Mouse (Mus musculus) embryonic facial prominence, embryonic 11.5 days (tissue): Measurements from ENCODE around the gene Mettl8. TPM values are rescaled to one million over a fixed set of nuclear protein-coding genes. Genes with fewer than 3 reads are reported as not detected.

Experiments used
- ATAC-seq: fragments of 200-750 bp; cut with Nextera tagmentation; replicated peaks from 2 replicates; pipeline ENCODE4 v1.8.0; 2017; ENCODE audit warnings: low read depth; ENCODE audit not compliant: insufficient number of reproducible peaks, low FRiP score, low TSS enrichment
- DNase-seq: peaks from one replicate; pipeline ENCODE4 v3.0.0-alpha.2; 2015; ENCODE audit warnings: low spot score
- H3K27ac ChIP-seq: fragments of 300-500 bp; sonication (generic); replicated peaks from 2 replicates; pipeline ENCODE4 v1.5.1; 2014; ENCODE audit warnings: mild to moderate bottlenecking, low read depth, low read length, control low read depth
- H3K27me3 ChIP-seq: fragments of 300-500 bp; sonication (generic); 2 replicates; pipeline ENCODE4 v1.6.1; 2014; ENCODE audit warnings: mild to moderate bottlenecking, low read length, moderate library complexity, mixed read lengths; ENCODE audit not compliant: control insufficient read depth, insufficient read depth
- H3K36me3 ChIP-seq: fragments of 300-500 bp; sonication (generic); replicated peaks from 2 replicates; pipeline ENCODE4 v1.6.1; 2014; ENCODE audit warnings: low read depth, mild to moderate bottlenecking, low read length, moderate library complexity, mixed read lengths; ENCODE audit not compliant: control insufficient read depth, insufficient read depth
- H3K4me1 ChIP-seq: fragments of 300-500 bp; sonication (generic); 2 replicates; pipeline ENCODE4 v1.6.1; 2014; ENCODE audit warnings: low read length, mixed read lengths; ENCODE audit not compliant: control insufficient read depth, insufficient read depth
- H3K4me2 ChIP-seq: fragments of 300-500 bp; sonication (generic); 2 replicates; pipeline ENCODE4 v1.6.1; 2014; ENCODE audit warnings: low read depth, mild to moderate bottlenecking, control low read depth, low read length, moderate library complexity
- H3K4me3 ChIP-seq: fragments of 300-500 bp; sonication (generic); 2 replicates; pipeline ENCODE4 v1.5.1; 2014; ENCODE audit warnings: low read depth, low read length, control low read depth
- H3K9ac ChIP-seq: fragments of 300-500 bp; sonication (generic); replicated peaks from 2 replicates; pipeline ENCODE4 v1.6.1; 2014; ENCODE audit warnings: mild to moderate bottlenecking, control low read depth, low read length
- H3K9me3 ChIP-seq: fragments of 300-500 bp; sonication (generic); replicated peaks from 2 replicates; pipeline ENCODE4 v1.6.1; 2016; ENCODE audit warnings: mild to moderate bottlenecking, low read length, inconsistent platforms, mixed read lengths; ENCODE audit not compliant: control insufficient read depth
- WGBS: fragments of 180-500 bp; shearing (Covaris S2); extraction: QIAGEN DNeasy Blood & Tissue Kit; methylation state at CpG from one replicate; pipeline ENCODE4 v1.1.7; 2014; 5-methylcytosine and 5-hydroxymethylcytosine counted together
- polyA plus RNA-seq: library from polyadenylated mRNA; unstranded; fragments of >200 nt; fragmentation: Nextera tagmentation; extraction: Ambion mirVana; gene quantifications from 2 replicates; pipeline ENCODE4 v1.2.1, GENCODE M21; 2014

Mettl8 gene
- polyA plus RNA-seq, 1 experiment from 2014 or later: 21.9 TPM

DNA sequence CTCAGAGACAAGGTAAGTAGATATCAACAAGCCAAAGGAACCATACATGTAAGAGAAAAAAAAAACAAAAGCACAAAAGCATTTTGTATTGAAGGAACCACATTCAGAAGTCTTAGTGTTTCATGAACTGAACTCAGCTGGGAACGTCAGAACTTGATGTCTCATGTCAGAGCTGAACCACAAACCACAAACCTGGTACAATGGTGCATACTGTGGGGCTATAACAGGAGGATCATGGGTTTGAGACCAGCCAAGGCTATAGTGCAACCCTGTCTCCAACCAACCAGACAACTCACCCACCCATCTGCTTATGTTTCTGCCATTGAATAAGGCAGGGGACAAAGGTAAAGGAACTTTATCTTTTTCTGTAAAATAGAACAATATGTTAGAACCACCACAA lies 88.2 kb downstream of the Mettl8 start:
- ATAC-seq (no peak), DNase-seq (no peak)
- Histone ChIP-seq H3K9ac (no peak overlapping the region), H3K27me3 (no peaks in the 10 kb centered on the region), H3K36me3 (no peaks in the 10 kb centered on the region; the same call in 1 of the 2 replicates), H3K4me2 (no peak overlapping the region), H3K27ac (no peak overlapping the region), H3K4me3 (no peak overlapping the region), H3K4me1 (no peaks in the 10 kb centered on the region), H3K9me3 (no peaks in the 10 kb centered on the region)
- WGBS: 89% methylated on average over 1 of the region's 1 CpGs

DNA sequence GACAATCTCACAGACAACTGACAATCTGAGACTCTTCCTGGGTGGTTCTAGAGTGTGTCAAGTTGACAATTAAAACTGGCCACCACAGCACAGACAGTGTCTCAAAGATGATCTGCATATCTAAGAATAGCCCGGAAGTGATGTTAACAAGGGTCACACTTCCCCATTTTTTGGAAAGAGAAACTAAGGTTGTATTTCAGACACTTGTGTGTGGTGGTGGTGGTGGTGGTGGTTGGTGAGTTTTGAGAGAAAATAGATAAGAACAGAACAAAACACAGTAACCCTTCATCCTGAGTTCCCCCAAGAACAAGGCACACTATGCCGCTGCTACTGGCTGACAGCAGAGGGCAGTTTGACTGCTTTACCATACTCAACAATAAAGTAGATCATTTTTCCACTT lies 90.6 kb downstream of the Mettl8 start:
- H3K27me3 ChIP-seq: no peaks in the 10 kb centered on the region
- no peak overlapping the region for H3K27ac ChIP-seq
- H3K9ac ChIP-seq: no peak overlapping the region
- ATAC-seq (no peak), DNase-seq (no peak)
- H3K4me1 ChIP-seq: no peaks in the 10 kb centered on the region
- no peak overlapping the region for H3K4me3 ChIP-seq
- no peaks in the 10 kb centered on the region; the same call in 1 of the 2 replicates for H3K36me3 ChIP-seq
- 88% methylated on average over 2 of the region's 2 CpGs for WGBS
- H3K9me3 ChIP-seq: no peaks in the 10 kb centered on the region
- no peak overlapping the region for H3K4me2 ChIP-seq

DNA sequence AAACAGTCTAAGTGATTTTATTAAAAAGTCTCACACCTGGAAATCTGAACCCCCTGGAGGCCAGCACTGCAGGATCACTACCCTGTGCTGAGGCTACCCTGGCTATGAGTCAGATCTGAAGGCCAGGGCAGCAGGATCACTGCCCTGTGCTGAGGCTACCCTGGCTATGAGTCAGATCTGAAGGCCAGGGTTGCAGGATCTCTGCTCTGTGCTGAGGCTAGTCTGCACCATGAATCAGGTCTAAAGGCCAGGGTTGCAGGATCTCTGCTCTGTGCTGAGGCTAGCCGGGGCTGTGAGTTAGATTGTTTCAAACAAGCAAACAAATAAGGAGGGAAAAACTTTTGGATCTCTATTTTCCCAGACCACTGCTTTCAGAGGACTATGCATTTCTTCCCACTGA lies 92.5 kb downstream of the Mettl8 start:
- H3K27ac ChIP-seq: no peak overlapping the region
- ATAC-seq (no peak), DNase-seq (no peak)
- 81% methylated on average over 1 of the region's 1 CpGs for WGBS
- H3K9me3 ChIP-seq: no peaks in the 10 kb centered on the region
- no peak overlapping the region for H3K4me2 ChIP-seq
- no peaks in the 10 kb centered on the region for H3K4me1 ChIP-seq
- no peaks in the 10 kb centered on the region for H3K27me3 ChIP-seq
- no peak overlapping the region for H3K4me3 ChIP-seq
- no peaks in the 10 kb centered on the region; the same call in 1 of the 2 replicates for H3K36me3 ChIP-seq
- H3K9ac ChIP-seq: no peak overlapping the region

DNA sequence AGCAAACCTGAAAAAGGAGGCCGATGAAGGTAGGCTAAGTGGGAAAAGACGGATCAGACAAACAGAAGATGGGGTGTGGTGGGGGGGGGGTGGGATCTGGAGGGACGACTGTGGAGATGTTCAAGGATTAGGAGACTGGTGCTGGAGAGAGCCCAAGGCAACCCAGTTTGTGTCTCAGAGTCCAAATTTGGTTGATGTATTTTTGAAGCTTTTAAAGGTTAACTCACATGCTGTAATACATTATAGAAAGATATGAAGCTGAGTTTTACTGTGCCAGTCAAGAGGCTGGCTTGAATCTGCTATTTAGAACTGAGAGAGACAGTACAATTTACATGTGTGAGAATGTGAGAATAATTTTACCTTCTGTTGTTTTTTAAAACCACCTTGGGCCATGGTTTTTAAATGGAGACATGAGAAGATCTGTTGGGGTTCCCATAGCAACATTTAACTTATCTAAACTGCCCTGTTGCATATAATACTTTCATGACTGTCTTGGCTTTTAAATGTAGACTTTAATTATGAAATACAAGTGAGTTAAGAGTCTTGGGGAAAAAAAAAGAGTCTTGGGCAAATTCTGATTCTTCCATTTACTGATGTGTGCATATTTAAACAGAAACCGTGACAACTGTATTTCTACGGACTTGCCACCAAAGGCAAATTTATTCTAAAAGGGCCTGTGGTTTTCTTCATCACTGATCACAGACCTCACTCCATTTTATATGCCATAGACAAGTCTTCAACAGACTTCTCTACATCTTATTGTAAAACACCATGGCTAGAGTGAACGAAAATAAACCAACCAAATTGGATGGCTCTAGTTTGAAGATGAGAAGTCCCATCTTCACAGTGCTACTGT lies 94.1 kb downstream of the Mettl8 start:
- ATAC-seq (no peak), DNase-seq (no peak)
- Histone ChIP-seq H3K9ac (no peak overlapping the region), H3K4me2 (no peak overlapping the region), H3K4me3 (no peak overlapping the region), H3K36me3 (no peaks in the 10 kb centered on the region; the same call in 1 of the 2 replicates), H3K4me1 (no peaks in the 10 kb centered on the region), H3K9me3 (no peaks in the 10 kb centered on the region), H3K27ac (no peak overlapping the region), H3K27me3 (no peaks in the 10 kb centered on the region)
- WGBS: 78% methylated on average over 6 of the region's 6 CpGs

DNA sequence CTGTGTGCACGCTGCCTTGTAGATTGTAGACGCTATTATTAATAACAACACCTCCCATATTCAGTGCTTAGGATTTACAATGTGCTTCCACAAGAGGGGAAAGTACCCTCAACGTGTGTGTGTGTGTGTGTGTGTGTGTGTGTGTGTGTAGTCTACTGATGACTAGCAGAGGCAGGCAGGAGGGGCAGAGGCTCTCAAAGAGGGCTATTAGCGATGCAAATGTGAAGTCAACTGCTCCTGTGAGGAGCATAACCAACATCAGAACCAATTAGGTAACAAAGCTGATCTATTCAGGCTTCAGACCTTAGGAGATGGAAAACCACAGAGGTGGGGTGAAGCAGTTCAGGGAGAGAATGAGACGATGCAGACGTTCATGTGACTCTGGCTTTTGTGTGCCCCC lies 95.3 kb downstream of the Mettl8 start:
- Histone ChIP-seq H3K36me3 (no peaks in the 10 kb centered on the region; the same call in 1 of the 2 replicates), H3K27me3 (no peaks in the 10 kb centered on the region), H3K9me3 (no peaks in the 10 kb centered on the region), H3K4me1 (no peaks in the 10 kb centered on the region), H3K27ac (no peak overlapping the region), H3K9ac (no peak overlapping the region), H3K4me3 (no peak overlapping the region), H3K4me2 (no peak overlapping the region)
- 80% methylated on average over 6 of the region's 6 CpGs for WGBS
- DNase-seq (no peak), ATAC-seq (no peak)

DNA sequence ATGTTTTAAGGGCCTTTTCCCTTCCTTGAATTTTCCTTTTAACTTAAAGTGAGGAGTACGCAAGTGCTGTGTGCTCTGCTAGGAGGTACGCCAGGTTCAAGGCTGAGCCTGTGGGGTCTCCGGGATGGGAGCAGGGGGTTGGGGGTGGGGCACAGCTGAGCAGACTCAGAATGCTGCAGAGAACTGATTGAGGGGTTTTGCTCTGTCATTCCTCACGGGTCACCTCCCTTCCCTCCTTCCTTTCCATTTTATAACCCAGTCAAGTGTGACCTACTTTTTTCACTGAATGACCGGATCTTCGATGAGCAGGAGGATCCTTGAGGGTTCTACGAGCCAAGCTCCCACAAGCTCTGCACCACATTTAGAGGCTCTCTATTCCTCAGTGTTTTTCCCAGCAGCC lies 96.0 kb downstream of the Mettl8 start:
- Histone ChIP-seq H3K9ac (no peak overlapping the region), H3K4me3 (no peak overlapping the region), H3K27me3 (no peaks in the 10 kb centered on the region), H3K4me1 (no peaks in the 10 kb centered on the region), H3K9me3 (no peaks in the 10 kb centered on the region), H3K36me3 (no peaks in the 10 kb centered on the region), H3K4me2 (no peak overlapping the region), H3K27ac (no peak overlapping the region)
- 66% methylated on average over 7 of the region's 7 CpGs for WGBS
- ATAC-seq (no peak), DNase-seq (no peak)

DNA sequence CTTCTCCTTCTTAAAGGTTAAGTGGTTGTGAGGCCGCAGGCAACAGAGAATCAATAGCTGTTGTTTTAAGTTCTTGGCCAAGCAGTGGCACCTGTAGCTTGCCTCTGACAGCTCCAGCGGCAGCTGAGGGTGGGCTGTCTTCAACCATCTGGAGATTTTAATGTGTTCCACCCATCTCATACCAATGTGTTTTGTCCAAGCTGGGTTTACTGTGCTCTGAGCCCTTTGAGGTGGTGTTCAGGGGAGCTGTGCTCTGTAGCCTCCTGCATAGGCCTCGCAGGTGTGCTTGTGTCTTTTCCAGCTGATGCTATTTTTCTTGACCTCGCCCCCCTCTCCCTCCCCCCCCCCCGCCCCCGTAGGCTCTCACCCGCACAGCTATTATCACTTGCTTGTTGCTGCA lies 96.8 kb downstream of the Mettl8 start:
- Histone ChIP-seq H3K4me1 (no peaks in the 10 kb centered on the region), H3K9me3 (no peaks in the 10 kb centered on the region), H3K9ac (no peak overlapping the region), H3K36me3 (no peaks in the 10 kb centered on the region), H3K4me3 (no peak overlapping the region), H3K27ac (no peak overlapping the region), H3K27me3 (no peaks in the 10 kb centered on the region), H3K4me2 (no peak overlapping the region)
- DNase-seq: no peak
- no peak for ATAC-seq
- 71% methylated on average over 7 of the region's 7 CpGs for WGBS

DNA sequence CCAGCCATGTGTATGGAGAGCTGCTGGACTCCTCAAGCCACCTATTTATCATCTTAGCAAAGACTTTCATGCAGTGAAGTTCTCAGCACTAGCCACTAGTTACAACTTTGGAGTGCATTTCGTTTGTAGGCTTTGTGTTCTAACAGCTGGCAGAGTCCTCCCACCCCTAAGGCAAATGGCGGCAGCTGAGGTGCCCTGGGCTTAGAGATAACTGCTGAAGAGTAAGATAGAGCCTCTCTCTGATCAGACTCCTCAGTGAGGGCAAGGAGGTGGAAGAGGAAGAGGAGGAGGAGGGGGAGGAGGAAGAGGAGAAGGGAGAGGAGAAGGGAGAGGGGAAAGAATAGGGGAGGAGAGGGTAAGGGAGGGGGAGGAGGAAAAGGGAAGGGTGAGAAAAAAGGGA lies 101.8 kb downstream of the Mettl8 start:
- Histone ChIP-seq H3K27ac (no peak overlapping the region), H3K36me3 (no peaks in the 10 kb centered on the region), H3K4me1 (no peaks in the 10 kb centered on the region), H3K27me3 (no peaks in the 10 kb centered on the region), H3K4me2 (no peak overlapping the region), H3K9ac (no peak overlapping the region), H3K9me3 (no peaks in the 10 kb centered on the region), H3K4me3 (no peak overlapping the region)
- no peak for ATAC-seq
- DNase-seq: no peak
- WGBS: 65% methylated on average over 2 of the region's 2 CpGs
